Comparison of ENCODE assay signal across 8 mouse cellular contexts in the genomic region with DNA sequence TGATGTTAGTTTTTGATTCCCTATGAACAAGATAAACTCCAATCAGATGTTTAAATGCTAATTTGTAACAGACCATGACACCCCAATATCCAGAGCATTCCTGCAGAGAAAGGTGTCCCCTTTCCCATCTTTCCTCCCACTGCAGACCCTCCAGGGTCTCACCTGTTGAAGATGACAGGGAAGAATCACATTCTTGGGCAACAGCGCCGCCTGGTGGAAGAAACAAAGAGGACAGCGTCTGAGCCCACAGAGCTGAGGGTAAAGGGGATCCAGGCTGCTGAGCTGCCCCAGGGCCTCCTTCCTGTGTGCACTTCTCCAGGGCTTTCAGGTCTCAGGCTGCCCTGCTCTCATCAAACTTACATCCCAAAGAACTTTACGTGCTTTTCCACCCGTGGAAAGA. TPM values are rescaled to one million over a fixed set of nuclear protein-coding genes. Genes with fewer than 3 reads are reported as not detected.
DNase-seq lines count a peak whose midpoint lies in the region; ATAC-seq and TF ChIP-seq lines count a peak whose summit lies in the region.

No protein-coding gene starts in this region.

- H3K9me3 ChIP-seq in hindbrain, embryonic 10.5 days: 0 out of 2 replicates have a peak, but pooled peaks cover 3% of the 10 kb centered on the region
- H3K9me3 ChIP-seq in hindbrain, embryonic 12.5 days (replicated peaks): no peaks in the 10 kb centered on the region; the same call in 1 of the 2 replicates
- no peaks in the 10 kb centered on the region for H3K9me3 ChIP-seq in heart, embryonic 11.5 days (replicated peaks; ENCODE audit: control insufficient read depth, low read length)

- no peaks in the 10 kb centered on the region for H3K36me3 ChIP-seq in hindbrain, embryonic 10.5 days
- no peaks in the 10 kb centered on the region for H3K36me3 ChIP-seq in hindbrain, embryonic 12.5 days
- peaks cover 2% of the 10 kb centered on the region; the same call in 1 of the 2 replicates for H3K36me3 ChIP-seq in small intestine, adult 2 months (ENCODE audit: control insufficient read depth, insufficient read depth, low read length)
- no peaks in the 10 kb centered on the region for H3K36me3 ChIP-seq in heart, embryonic 11.5 days (ENCODE audit: control insufficient read depth, insufficient read depth, low read length)

- H3K27ac ChIP-seq in hindbrain, embryonic 10.5 days: no peak overlapping the region
- H3K27ac ChIP-seq in hindbrain, embryonic 12.5 days: no peak overlapping the region
- no peak overlapping the region for H3K27ac ChIP-seq in small intestine, adult 2 months (ENCODE audit: insufficient read depth, low read depth, low read length)
- no peak overlapping the region for H3K27ac ChIP-seq in heart, embryonic 11.5 days (ENCODE audit: low read depth, low read length)

- TF ChIP-seq CTCF in brain, embryonic 14.5 days (IDR thresholded peaks at IDR 0.05; ENCODE audit: borderline replicate concordance, extremely low read depth, insufficient read depth, insufficient read length): peak; percentile 60; the same call in 1 of the 2 replicates
- peak; percentile 62; the same call in 1 of the 2 replicates for TF ChIP-seq CTCF in small intestine, adult 2 months (IDR thresholded peaks at IDR 0.05; ENCODE audit: extremely low read depth, insufficient read length, insufficient replicate concordance, low read depth, low read length)

- H3K4me1 ChIP-seq in hindbrain, embryonic 10.5 days (replicated peaks): peaks cover 19% of the 10 kb centered on the region
- H3K4me1 ChIP-seq in hindbrain, embryonic 12.5 days: peaks cover 14% of the 10 kb centered on the region
- H3K4me1 ChIP-seq in small intestine, adult 2 months (ENCODE audit: control insufficient read depth, insufficient read depth, insufficient read length, low read length): no peaks in the 10 kb centered on the region
- H3K4me1 ChIP-seq in heart, embryonic 11.5 days (ENCODE audit: control insufficient read depth, insufficient read depth, low read length): no peaks in the 10 kb centered on the region; the same call in 1 of the 2 replicates

- H3K9ac ChIP-seq in hindbrain, embryonic 12.5 days: no peak overlapping the region
- H3K9ac ChIP-seq in heart, embryonic 11.5 days (ENCODE audit: low read depth, low read length): no peak overlapping the region

- ATAC-seq in hindbrain, embryonic 12.5 days (ENCODE audit: low FRiP score): no peak
- no peak for ATAC-seq in heart, embryonic 11.5 days (replicated peaks; ENCODE audit: insufficient number of reproducible peaks, low FRiP score, low TSS enrichment)

- H3K4me2 ChIP-seq in hindbrain, embryonic 12.5 days (replicated peaks): no peak overlapping the region
- no peak overlapping the region for H3K4me2 ChIP-seq in heart, embryonic 11.5 days

- WGBS in hindbrain, embryonic 10.5 days: 6% methylated on average over 5 of the region's 5 CpGs
- WGBS in hindbrain, embryonic 12.5 days: 4% methylated on average over 5 of the region's 5 CpGs
- WGBS in small intestine, adult 2 months: 8% methylated on average over 5 of the region's 5 CpGs
- WGBS in heart, embryonic 11.5 days (ENCODE audit: insufficient replicate concordance): 3% methylated on average over 5 of the region's 5 CpGs

- peaks cover 45% of the 10 kb centered on the region for H3K27me3 ChIP-seq in hindbrain, embryonic 10.5 days (ENCODE audit: insufficient read depth, poor library complexity, severe bottlenecking)
- peaks cover 38% of the 10 kb centered on the region for H3K27me3 ChIP-seq in hindbrain, embryonic 12.5 days
- H3K27me3 ChIP-seq in small intestine, adult 2 months (ENCODE audit: control insufficient read depth, insufficient read depth, low read length): no peaks in the 10 kb centered on the region
- H3K27me3 ChIP-seq in heart, embryonic 11.5 days (ENCODE audit: control insufficient read depth, insufficient read depth, low read length): peaks cover 30% of the 10 kb centered on the region

- DNase-seq in hindbrain, embryonic 10.5 days (ENCODE audit: low spot score): peak; percentile 68
- DNase-seq in right cerebral cortex, postnatal 14 days: peak; percentile 50
- no peak for DNase-seq in right cerebral cortex, postnatal 10 days (ENCODE audit: low spot score in 2 of 2)
- peak; percentile 24 for DNase-seq in brain, embryonic 14.5 days (ENCODE audit: low read depth)
- DNase-seq in left cerebral cortex, adult 9 months (ENCODE audit: low spot score in 2 of 2): no peak

- no peak overlapping the region for H3K4me3 ChIP-seq in hindbrain, embryonic 10.5 days
- no peak overlapping the region for H3K4me3 ChIP-seq in hindbrain, embryonic 12.5 days
- H3K4me3 ChIP-seq in small intestine, adult 2 months (ENCODE audit: low read depth, low read length): no peak overlapping the region
- H3K4me3 ChIP-seq in heart, embryonic 11.5 days (ENCODE audit: low read depth, low read length): no peak overlapping the region

- no peak for TF ChIP-seq POLR2A in brain, embryonic 14.5 days (IDR thresholded peaks at IDR 0.05; ENCODE audit: borderline replicate concordance, extremely low read depth, insufficient read depth, insufficient read length, poor library complexity, severe bottlenecking)
- TF ChIP-seq POLR2A in small intestine, adult 2 months (IDR thresholded peaks at IDR 0.05; ENCODE audit: low read depth, low read length): no peak

RNA-seq across cellular contexts. Expression of a gene that starts 3.3 kb away (rescaled TPM):
- polyA plus RNA-seq in hindbrain, embryonic 10.5 days (2016; fragmentation: Nextera tagmentation; extraction: Ambion mirVana): 27.1 and 30.9 TPM in 2 replicates
- 13.8 and 16.6 TPM in 2 replicates for polyA plus RNA-seq in hindbrain, embryonic 12.5 days (2016; fragmentation: Nextera tagmentation; extraction: Ambion mirVana)
- polyA plus RNA-seq in brain, embryonic 14.5 days (2012; rRNA removed): 20.4 and 20.5 TPM in 2 replicates
- 2,533 and 6,705 TPM in 2 replicates for polyA plus RNA-seq in small intestine, adult 2 months (2012; rRNA removed)
- polyA plus RNA-seq in heart, embryonic 11.5 days (2014; fragmentation: Nextera tagmentation; extraction: Ambion mirVana): 13.8 and 13.9 TPM in 2 replicates

RNA-seq across cellular contexts. Expression of a gene that starts 21.1 kb away (rescaled TPM):
- 12.3 and 17.3 TPM in 2 replicates for polyA plus RNA-seq in hindbrain, embryonic 10.5 days (2016; fragmentation: Nextera tagmentation; extraction: Ambion mirVana)
- polyA plus RNA-seq in hindbrain, embryonic 12.5 days (2016; fragmentation: Nextera tagmentation; extraction: Ambion mirVana): 28.2 and 29.7 TPM in 2 replicates
- 58.8 and 68.8 TPM in 2 replicates for polyA plus RNA-seq in brain, embryonic 14.5 days (2012; rRNA removed)
- 15.5 and 29.9 TPM in 2 replicates for polyA plus RNA-seq in small intestine, adult 2 months (2012; rRNA removed)
- 3.9 and 4.4 TPM in 2 replicates for polyA plus RNA-seq in heart, embryonic 11.5 days (2014; fragmentation: Nextera tagmentation; extraction: Ambion mirVana)

RNA-seq across cellular contexts. Expression of a gene that starts 24.4 kb away (rescaled TPM):
- polyA plus RNA-seq in hindbrain, embryonic 10.5 days (2016; fragmentation: Nextera tagmentation; extraction: Ambion mirVana): 65.5 and 73.0 TPM in 2 replicates
- 57.5 and 67.6 TPM in 2 replicates for polyA plus RNA-seq in hindbrain, embryonic 12.5 days (2016; fragmentation: Nextera tagmentation; extraction: Ambion mirVana)
- 88.8 and 156 TPM in 2 replicates for polyA plus RNA-seq in brain, embryonic 14.5 days (2012; rRNA removed)
- polyA plus RNA-seq in small intestine, adult 2 months (2012; rRNA removed): 52.4 and 75.8 TPM in 2 replicates
- 29.4 and 35.5 TPM in 2 replicates for polyA plus RNA-seq in heart, embryonic 11.5 days (2014; fragmentation: Nextera tagmentation; extraction: Ambion mirVana)

RNA-seq across cellular contexts. Expression of a gene that starts 28.1 kb away (rescaled TPM):
- polyA plus RNA-seq in hindbrain, embryonic 10.5 days (2016; fragmentation: Nextera tagmentation; extraction: Ambion mirVana): 188 and 197 TPM in 2 replicates
- 179 and 187 TPM in 2 replicates for polyA plus RNA-seq in hindbrain, embryonic 12.5 days (2016; fragmentation: Nextera tagmentation; extraction: Ambion mirVana)
- polyA plus RNA-seq in brain, embryonic 14.5 days (2012; rRNA removed): 133 and 138 TPM in 2 replicates
- 81.5 and 119 TPM in 2 replicates for polyA plus RNA-seq in small intestine, adult 2 months (2012; rRNA removed)
- 61.4 and 67.2 TPM in 2 replicates for polyA plus RNA-seq in heart, embryonic 11.5 days (2014; fragmentation: Nextera tagmentation; extraction: Ambion mirVana)

RNA-seq across cellular contexts. Expression of a gene that starts 28.2 kb away (rescaled TPM):
- polyA plus RNA-seq in hindbrain, embryonic 10.5 days (2016; fragmentation: Nextera tagmentation; extraction: Ambion mirVana): 49.1 and 56.4 TPM in 2 replicates
- polyA plus RNA-seq in hindbrain, embryonic 12.5 days (2016; fragmentation: Nextera tagmentation; extraction: Ambion mirVana): 64.9 and 68.3 TPM in 2 replicates
- 83.9 and 97.4 TPM in 2 replicates for polyA plus RNA-seq in brain, embryonic 14.5 days (2012; rRNA removed)
- polyA plus RNA-seq in small intestine, adult 2 months (2012; rRNA removed): 26.3 and 64.2 TPM in 2 replicates
- polyA plus RNA-seq in heart, embryonic 11.5 days (2014; fragmentation: Nextera tagmentation; extraction: Ambion mirVana): 13.8 and 14.6 TPM in 2 replicates

Comparison
In these comparisons a context has a peak if more than half of its experiments do, and no peak if none do; other contexts are left out.
1. DNase-seq: peak in hindbrain, embryonic 10.5 days (single experiment), right cerebral cortex, postnatal 14 days (single experiment) and brain, embryonic 14.5 days (single experiment); none in right cerebral cortex, postnatal 10 days (0 of 2) and left cerebral cortex, adult 9 months (0 of 2).
2. RNA of a gene that starts 3.3 kb away (polyA plus RNA-seq): 2,533 to 6,705 TPM in small intestine, adult 2 months; 27.1 to 30.9 TPM in hindbrain, embryonic 10.5 days, 20.4 to 20.5 TPM in brain, embryonic 14.5 days, 13.8 to 16.6 TPM in hindbrain, embryonic 12.5 days and 13.8 to 13.9 TPM in heart, embryonic 11.5 days; every median in the first group is over 10 times any median in the second.